Mouse (Mus musculus) T-helper 1 cell (primary cell): ENCODE results near the gene Cfap299.

ENCODE experiments used
- in situ Hi-C: fragments of 300-600 bp; cut with MboI, MseI; formaldehyde crosslinking; loops from one replicate; pipeline ENCODE4 v1.15.1; 2025; ENCODE audit warnings: high pct_unique_total_duplicates

The Cfap299 gene

DNA sequence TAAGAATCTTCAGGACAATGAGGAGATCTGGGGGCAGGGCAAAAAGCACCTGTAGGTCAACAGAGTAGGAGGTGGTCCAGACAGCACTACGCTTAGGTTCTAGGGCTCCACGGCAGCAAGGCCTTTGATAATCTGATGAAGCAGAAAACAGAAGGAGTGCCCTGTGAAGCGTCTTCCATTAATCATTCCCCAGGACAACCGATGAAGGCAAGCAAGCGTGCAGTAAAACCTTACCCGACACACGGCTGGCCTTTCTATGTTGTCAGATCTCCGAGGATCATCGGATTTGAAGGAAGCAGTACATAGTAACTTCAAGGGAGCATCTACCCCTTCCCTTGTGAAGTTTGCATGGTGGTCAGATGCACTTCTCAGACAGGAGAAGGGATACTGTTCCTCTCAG is 478.8 kb downstream of the Cfap299 start:
- in situ Hi-C loops: no loop called here

DNA sequence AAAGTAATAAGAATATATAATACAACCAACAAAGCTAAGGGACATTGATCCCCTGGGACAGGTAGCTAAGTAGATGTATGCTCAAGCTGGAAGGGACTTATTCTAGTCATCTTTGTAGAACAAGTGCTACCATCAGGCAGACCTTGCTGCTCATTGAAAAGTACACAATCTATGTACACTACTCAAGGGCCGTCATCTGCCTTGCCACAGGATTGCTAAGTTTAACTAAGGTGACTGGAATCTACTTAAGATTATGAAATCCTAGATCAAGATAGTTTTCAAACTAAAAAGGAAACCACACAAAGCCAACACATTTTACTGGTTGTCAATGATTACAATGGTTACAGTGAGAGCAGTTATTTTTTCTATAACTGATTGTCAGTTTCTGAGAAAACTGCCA is 483.3 kb downstream of the Cfap299 start:
- in situ Hi-C loops: no loop called here

DNA sequence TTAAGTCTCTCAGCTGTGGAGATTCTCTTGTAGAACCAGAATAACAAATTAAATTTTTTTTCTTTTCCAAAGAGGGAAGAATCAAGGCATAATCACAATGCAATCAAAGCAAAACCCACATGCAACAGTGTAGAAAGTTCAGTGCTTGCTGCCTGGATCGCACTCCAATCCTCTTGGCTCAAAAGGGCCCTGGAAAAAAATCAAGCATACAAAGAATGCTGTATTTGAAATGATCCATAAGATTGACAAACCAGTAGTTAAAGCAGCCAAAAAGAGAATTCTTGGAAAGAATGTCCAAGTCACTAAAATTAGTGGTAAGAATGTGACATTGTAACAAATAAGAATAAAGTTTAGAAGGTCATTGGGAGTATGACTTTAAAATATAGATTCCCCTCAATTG is 486.2 kb downstream of the Cfap299 start:
- in situ Hi-C loops: no loop called here

DNA sequence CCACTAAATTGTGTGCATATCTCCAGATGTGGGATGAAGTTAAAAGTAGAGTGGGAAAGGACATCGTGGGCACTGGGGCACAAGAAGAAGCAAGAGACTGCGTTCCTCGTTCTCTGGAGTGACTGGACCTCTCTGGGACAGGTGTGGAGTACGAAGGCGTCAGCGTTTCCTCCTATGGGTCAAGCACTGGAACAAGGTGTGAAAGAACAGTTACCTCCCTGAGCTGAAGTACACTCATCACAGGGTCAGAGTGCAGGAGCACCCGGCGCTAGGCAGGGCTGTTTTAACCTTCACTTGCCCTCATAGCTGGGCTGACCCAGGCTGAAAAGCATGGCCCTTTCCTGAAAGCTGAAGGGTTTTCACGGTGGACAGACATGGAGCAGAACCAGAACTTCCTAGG is 504.7 kb downstream of the Cfap299 start:
- in situ Hi-C loops: no loop called here

DNA sequence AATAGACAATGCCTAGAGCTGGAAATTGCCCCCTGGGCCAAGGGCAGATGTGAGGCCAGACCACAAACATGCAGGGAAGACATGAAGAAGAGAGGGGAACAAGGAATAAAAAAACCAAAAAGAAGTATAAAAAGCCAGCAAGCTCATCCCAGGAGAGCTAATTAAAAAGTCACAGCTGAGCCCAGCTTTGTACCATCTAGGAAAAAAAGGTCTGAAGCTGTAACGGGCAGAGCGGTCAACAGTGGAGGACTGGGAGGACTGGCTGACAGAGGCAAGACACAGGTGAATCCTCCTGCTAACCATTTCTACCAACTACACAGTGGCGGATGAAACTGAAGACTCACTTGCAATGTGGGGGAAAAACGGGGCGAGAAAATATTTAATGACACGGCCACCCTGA is 505.2 kb downstream of the Cfap299 start:
- in situ Hi-C loops: no loop called here

DNA sequence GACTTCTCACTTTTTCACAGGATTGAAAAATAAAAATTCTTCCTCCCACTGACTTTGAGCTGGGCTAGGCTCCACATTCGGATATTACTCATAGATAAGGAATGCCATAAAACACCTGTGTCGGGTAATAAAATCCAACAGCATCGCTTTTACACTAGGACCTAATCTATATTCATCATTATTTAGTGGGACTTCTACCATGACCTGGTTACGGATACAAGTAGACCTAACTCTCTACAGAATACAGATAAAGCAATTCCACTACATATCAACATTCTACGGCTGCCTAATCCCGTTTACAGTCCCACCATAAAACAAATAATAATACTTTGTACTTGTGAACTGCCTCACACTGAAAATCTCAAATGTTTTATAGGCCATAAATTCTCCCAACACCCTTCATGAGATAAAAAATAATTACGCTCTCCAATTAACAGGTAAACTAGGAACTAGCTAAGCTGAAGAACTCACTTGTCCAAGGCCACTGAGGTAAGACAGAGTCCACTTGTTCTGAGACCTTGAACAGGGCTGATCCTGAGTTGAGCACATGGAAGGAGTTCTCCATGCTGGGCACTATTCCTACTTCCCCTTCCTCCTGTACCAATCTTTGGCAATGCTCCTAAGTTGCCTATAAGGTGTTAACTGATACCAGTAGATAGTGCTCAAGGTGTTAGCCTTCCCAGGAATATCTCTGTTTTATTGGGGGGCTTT is 513.7 kb downstream of the Cfap299 start:
- in situ Hi-C loops: no loop called here

DNA sequence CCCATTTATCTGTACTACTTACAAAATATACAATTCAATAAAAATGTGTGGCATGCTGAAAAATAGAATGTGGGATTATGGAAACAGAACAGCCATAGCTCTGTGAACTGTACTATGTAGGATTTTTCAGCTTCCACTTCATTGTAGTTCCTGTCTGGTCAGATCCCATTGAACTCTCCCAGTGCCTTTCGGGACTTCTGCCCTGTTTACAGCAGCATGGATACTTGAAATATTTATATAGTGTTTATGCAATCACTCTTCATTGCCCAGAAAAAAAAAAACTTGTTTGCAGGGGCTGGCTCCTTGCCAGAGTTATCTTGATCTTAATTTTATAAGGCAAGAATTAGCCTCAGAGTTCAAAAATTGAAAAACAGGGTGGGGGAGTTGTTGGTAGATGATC is 515.6 kb downstream of the Cfap299 start:
- in situ Hi-C loops: no loop called here
